Mouse (Mus musculus): ENCODE measurements around the gene Lrrc4c.

The Lrrc4c gene

DNA sequence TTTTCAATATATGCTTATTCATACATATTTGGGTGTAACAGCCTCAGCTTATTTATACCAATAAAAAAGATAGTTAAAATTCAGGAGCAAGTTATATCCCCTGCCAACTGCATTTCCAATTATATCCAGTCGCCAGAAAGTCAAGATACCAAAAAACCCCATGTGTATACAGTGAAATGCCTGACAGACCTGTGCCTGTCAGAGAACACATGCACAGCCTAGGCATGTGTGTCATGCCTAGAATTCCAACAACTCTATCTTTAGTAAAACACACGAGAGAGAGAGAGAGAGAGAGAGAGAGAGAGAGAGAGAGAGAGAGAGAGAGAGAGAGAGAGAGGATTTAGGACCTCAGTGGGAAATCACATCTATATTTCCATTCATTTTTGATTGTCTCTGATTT, 956.7 kb downstream of the Lrrc4c start:
- no peak for DNase-seq (ENCODE audit: low spot score)

DNA sequence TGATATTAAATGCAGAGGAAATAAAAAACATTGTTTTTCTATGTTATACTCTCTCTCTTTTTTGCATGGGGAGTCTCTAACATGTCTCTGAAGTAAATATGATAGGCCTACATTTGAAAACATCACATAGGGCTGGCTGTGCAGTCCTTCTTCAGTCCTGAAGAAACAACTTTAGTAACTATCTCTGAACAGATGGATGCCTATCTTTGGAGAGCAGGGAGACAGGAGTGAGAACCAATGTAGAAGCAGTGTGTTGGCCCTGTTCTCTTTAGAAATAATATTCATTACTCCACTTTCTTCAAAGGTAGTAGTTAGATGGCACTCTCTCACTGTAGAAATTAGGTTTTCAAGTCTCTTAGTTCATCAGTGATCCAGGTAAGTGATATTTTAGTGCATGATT, 967.0 kb downstream of the Lrrc4c start:
- DNase-seq (ENCODE audit: low spot score), result no peak

DNA sequence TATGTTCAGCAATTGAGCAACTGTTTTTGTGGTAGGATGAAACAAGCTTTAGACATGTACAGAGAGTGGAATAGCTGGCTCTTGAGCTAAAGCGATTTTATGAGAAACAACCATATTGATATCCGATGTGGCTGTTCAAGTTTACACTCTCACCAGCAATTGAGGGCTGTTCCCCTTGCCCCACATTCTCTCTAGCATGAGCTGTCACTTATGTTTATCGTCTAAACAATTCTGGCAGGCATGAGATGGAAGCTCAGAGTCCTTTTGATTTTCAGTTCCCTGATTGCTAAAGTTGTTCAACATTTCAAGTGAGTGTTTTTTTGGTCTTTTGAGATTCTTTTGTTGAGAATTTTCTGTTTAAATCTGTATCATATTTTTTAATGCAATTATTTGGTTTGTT, 976.2 kb downstream of the Lrrc4c start:
- DNase-seq (ENCODE audit: low spot score), result no peak

DNA sequence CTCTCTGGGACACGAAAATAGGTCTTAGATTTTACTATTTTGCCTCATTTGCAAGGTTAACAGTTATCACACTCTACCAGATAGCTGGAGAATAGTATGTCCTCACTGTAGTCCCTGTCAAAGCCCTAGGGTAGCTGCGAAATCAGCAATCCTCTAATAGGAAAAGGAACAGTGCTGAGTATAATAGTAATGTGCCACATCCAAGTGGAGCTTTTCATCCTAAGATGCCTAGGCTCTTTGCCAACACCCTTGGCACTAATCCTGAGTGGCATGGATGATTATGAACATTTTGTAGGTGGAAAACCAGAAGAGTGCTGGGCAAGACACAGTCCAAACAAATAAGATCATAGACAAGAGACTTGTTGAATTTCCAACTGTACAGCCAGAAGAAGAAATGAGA, 981.7 kb downstream of the Lrrc4c start:
- DNase-seq (ENCODE audit: low spot score), result no peak

DNA sequence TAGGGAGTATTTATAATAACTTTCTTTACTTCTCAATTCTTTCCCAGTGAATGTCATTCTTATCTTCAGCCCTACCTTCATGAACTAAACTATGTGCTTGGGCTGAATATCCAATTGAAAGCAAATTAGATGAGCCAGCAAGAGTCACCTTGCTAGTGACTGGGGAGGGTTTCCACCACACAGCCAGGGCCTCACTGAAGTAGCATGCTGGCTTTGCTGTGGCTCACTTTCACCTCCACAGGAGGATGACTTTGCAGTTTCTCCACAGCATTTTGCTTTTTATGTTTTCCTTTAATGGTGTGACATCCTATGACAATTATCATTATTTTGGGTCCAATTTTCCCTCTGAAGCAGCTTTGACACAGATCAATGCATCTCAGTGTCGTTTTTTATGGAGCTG, 1000.0 kb downstream of the Lrrc4c start:
- no peak for DNase-seq (ENCODE audit: low spot score)

DNA sequence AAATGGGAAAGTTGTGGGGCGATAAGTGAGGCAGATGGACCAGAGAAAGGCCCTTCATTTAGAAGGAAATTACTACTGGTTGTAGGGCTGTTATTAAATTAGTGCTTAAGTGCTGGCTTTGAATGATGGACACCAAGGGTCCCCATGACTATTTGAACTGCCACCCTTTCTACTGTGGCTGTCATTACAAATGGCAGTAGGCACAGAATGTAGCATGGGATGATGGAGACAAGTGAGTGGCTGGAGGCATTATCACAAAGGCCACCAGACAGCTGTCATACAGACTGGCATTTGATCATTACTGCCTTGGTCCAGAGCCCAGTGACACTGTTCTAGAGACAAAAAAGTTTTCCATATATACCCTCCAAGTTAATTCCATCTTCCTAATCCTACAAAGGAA, 1000.6 kb downstream of the Lrrc4c start:
- no peak for DNase-seq (ENCODE audit: low spot score)

DNA sequence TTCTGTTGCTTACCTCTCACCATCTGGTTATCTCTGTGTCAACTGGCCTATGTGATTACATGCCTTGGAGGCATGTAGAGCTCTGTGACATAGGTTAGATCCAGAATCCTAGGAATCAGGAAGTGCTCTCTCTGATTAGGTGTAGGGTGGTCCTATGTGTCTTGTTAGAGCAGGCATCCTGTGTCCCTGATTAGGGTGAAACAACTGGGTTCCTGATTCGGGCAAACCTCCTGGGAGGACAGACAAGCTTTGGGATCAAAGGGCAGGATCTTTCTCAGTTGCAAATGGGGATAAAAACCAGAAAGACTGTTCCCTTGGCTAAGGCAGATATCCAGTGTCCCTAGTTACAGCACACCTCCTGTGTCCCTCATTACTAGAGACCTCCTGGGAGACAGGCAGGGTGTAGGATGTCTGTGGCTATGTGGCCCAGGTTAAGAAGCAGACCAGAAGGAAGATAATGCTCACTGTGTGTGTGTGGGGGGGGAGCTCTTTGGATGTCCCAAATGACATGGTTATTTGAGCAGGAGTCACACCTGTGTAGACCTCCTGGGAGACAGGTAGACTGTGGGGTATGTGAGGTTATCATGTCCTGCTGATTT, 1014.2 kb downstream of the Lrrc4c start:
- no peak for DNase-seq (ENCODE audit: low spot score)

DNA sequence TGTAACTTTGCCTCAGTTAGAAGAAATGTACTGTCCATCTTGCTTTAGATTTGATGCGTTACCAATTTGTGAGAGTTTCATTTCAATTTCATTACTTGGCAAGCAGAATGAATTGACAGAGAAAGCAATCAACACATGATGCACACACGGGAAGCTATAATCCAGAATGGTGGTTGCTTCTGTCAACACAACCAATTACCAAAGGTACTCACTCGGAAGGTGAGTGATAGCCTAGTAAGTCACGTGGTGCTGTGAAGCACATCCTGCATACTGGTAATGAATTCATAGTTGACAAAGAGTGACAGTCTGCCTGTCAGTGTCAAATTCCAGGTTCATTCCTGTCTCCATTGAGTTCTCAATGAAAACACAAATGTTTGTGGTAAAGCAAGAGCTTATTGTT, 1021.7 kb downstream of the Lrrc4c start:
- DNase-seq (ENCODE audit: low spot score), result no peak

DNA sequence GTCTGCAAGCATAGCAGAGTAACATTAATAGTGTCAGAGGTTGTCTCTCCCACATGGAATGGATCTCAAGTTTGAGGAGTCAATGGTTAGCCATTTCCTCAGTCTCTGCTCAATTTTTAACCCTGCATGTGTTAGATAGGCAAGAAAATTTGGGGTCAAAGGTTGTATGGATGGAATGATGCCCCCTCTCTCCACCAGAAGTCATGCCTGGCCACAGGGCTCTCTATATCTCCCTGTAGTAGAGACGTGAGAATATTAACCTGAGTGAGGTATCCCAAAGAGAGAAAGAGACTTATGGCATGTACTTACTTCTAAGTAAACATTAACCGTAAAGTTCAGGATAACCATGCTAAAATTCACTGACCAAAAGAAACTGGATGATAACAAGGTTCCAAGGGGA, 1043.3 kb downstream of the Lrrc4c start:
- DNase-seq (ENCODE audit: low spot score), result no peak

DNA sequence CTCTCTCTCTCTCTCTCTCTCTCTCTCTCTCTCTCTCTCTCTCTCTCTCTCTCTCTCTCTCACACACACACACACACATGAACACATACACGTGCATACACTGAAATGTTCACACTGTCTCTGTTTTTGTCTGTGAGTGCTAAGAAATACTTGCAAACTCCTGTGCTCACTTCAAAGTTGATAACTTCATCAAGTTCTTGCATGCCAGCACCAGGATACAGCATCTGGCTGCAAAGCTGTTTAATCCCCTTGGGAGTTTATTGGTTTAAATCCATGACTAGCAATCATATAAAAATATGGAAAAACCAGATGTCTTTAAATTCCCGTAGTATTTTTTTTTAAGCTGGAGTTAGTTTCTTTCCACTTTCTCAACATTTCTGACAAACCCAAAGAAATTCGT, 1052.0 kb downstream of the Lrrc4c start:
- DNase-seq (ENCODE audit: low spot score), result no peak

DNA sequence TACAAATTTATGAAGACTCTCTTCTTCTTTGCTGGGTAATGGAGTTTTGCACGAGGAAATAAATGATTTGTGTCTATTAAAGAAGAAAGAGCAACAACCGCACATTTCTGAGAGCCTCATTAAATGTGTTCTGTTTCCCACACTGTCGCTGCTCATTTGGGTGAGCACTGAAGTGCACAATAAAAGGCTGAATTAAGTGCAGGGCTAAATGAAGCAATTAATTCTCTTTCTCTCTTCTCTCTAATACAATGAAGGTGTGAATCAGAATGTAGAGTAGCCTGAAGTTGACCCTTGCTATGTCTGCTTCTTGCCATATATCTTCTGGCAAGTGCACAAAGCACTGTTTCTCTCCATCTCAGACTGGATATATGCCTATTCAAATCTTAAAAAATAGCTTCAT, 1073.5 kb downstream of the Lrrc4c start:
- no peak for DNase-seq (ENCODE audit: low spot score)

DNA sequence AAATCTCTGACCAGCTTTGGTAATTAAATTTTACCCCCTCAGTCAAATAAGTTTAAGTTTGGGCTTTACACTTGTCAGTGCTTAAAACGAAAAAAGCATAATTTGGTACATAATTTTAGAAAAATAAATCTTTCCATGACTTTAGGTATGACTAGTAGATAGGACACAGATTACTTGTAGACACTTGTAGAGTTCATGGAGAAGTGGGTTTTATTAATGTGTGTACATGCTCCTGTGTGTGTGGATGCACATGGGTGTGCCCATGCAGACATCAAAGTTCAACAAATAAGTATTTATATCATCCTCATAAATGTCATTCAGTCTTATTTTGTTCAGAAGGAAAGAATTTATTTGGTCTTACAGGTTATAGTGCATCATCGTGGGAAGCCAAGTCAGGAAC, 1073.9 kb downstream of the Lrrc4c start:
- DNase-seq (ENCODE audit: low spot score), result no peak

DNA sequence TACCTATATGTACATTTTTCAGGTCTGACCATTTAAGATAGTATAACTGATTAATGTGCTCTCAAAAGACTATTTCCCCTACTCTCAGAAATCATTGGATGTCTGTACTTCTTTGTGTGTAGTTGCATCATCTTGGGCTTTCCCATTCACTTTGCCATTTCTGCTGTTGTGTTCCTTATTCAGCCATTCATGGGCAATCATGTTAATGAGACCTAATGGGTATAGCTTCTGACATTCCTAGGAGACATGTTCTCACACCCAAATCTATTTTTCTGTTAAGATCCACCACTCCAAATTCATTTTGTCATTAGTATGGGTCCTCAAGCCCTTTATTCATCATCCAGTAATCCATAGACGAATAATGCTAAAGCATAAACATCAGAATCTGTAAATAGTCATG, 1095.1 kb downstream of the Lrrc4c start:
- DNase-seq (ENCODE audit: low spot score), result no peak

DNA sequence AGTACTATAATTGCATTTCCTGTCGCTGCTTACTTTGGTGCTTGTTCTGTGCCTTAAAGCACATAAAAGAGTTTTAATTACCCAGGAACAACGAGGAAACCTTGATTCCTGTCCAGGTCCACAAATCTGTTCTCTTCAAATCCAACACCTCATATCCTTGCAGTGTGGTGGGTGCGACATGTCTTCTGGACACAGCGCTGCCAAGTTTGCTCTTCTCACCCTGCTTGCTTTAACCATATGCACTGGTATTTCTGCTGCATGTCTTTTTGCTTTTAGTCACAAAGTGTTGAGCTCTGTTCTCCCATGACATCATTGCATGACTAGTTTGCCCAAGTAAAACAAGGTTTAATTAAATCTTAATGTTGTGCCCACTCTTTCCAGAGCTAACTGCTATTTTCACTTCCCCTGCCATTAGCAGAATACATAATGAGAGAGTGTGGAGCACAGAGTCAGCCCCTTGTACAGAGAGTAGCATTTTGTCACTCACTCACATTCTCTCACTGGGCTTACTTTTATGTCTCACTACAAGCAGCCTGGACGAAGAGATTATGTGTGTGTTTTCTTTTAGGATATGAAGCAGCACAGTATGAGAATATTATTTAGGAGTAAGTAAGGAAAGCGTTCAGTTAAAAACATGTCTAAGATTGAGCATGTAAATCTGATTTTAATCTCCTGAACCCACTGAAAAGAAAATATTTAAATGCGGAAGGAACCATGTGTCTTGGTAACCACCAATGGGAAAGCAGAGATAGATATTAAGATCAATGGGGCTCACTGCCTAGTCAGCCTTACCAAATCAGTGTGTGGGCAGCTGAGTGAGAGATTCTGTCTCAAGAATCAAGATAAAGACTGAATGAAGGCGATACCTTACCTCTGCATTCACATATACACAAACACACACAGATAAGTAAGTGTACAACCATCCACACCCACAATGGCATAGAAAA, 1096.7 kb downstream of the Lrrc4c start:
- DNase-seq (ENCODE audit: low spot score), result no peak

DNA sequence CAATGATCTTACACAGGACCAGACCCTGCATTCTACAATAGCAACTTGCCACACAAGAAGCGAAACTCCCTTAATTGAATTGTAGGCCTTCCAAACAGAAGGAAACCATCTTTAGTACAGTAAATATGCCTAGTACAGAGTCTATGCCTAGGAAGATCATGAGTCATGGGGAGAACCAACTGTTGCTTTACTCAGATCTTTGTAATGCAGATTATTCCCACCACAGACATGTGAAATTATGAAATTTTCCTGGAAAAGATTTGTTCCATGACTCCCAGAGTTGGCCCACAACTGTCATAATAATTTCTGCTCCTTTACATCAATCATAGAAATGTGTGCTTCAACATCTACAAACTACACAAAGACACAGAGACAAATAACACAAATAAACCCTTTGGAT, 1116.2 kb downstream of the Lrrc4c start:
- no peak for DNase-seq (ENCODE audit: low spot score)

DNA sequence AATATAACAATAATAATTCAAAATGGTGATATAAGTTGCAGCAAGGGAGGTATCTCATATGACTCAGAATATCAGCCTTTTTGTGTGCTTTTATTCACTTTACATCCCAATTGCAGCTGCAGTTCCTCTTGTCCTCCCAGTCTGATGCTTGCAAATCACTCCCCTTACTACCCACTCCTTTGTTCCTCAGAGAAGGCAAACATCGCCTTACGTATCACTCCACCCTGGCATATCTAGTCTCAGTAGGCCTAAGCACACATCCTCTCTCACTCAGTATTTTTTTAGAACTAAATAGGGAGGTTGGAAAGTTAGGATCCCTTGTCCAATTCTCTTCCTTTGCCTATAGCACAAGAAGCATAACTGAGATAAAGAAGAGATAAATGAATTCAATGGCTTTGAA, 1117.6 kb downstream of the Lrrc4c start:
- no peak for DNase-seq (ENCODE audit: low spot score)

DNA sequence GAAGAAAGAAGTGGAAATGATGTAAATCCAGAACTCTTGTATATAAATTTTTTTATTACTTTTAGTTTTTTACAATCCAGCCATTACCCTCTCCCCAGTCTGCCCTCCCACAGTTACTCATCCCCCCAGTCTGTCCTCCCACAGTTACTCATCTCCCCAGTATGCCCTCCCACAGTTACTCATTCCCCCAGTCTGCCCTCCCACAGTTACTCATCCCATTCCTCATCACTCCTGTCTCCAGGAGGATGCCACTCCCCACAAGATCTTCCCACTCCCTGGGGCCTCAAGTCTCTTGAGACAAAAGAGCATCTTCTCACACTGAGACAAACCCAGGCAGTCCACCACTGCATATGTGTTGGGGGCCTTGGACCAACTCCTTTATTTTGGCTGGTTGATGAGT, 1119.8 kb downstream of the Lrrc4c start:
- DNase-seq (ENCODE audit: low spot score), result no peak

DNA sequence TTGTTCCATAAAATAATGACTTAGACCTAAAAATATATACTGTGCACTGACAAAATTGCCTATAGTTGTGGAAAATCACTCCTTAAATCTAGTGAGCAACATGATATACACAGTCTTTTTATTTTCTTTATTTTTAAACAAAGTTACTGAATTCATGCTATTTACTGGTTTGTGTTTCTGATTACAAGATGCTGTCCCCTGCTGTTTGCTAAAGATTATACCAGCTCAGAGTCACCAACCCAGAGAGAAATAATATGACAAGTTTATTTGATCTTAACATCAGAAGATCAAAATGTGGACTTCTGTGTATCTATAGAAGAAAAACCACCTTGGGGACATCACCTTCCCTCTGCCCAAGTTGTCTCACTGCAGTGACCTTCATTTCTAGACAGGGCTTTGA, 1145.6 kb downstream of the Lrrc4c start:
- DNase-seq (ENCODE audit: low spot score), result no peak

DNA sequence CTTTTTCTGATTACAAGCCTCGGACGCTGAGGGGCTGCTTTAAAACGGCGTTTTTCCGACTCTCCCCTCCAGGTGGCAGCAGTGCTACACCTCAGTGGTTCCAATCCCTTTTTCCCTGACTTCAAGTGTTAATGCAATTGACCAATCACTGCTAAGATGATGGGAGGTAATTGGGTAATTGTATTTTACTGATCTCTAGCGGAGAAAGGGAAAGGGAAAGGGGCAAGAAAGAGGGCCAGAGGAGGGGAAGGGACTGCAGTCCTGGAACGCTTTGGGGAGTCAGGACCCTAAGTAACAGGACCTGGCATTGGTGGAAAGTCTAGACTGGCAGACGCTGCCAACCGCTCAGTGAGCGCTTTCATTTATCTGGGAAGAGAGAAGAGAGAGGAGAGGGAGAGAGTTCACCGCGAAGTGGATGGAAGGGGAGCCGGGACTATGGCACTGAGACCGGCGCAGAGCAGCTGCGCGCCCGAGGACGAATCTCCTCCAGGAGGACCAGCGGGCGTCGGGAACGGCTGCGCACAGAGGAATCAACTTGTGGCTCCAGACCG, 1148.3 kb downstream of the Lrrc4c start:
- peak; percentile 89 for DNase-seq (ENCODE audit: low spot score)

DNA sequence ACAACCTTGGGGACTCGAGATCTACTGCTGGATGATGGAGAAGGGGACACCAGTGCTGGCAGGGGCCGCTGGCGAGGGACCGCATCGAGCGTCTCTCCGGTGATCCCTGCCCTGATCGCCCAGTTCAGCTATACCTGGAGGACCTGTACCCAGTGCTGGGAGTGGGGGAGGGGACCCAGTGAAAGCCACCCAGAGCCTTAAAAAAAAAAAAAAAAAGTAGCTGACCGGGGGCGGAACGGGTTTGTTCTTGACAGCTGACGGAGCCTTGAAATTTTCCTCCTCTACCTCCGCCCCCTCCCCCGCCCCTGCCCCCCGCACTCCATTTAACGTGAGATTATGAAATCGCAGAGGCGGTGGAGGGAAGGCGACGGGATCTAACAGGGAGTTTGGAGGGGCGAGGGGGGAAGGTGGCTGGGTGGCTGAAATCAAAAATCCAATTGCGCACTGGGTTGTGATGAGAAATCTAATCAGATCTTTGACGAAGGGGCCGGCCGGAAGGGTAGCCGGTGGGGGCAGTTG, 1149.1 kb downstream of the Lrrc4c start:
- DNase-seq (ENCODE audit: low spot score), result no peak

DNA sequence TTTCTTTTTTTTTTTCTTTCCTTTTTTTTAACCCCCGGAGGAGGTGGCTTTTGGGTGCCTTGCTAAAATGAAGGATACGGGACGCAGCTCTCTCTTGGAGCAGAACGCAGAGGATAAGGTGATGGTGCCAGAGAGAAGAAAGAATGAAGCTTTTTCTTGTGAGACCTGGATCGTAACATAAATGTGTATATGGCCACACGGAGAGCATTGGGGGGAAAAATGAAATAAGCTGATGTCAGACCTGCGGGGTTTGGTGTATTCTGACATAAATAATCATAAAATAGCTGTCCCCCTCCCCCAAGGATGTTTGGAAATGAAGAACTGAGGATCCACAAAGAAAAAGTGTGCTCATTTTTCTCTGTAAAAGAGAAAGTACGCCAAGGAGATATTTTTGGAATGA, 1149.7 kb downstream of the Lrrc4c start:
- no peak for DNase-seq (ENCODE audit: low spot score)

DNA sequence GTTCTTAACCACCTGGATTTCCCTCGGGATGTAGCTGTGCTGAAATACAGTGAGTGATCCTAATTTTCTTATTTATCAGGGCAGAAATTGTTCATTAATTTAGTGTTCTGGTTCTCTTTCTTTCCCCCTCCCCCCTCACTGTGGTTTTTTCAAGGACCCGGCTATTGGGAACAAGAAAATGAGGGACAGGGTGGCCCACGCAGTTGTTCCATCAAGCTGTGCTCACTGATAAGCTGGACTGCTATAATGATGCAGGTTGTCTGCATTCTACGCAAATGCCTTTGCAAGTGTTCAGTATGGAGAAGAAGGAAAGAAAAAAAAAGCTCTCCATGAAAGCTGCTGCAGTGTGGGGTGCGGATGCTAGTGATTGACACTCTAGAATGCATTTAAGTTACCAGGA, 1150.4 kb downstream of the Lrrc4c start:
- DNase-seq (ENCODE audit: low spot score), result no peak

DNA sequence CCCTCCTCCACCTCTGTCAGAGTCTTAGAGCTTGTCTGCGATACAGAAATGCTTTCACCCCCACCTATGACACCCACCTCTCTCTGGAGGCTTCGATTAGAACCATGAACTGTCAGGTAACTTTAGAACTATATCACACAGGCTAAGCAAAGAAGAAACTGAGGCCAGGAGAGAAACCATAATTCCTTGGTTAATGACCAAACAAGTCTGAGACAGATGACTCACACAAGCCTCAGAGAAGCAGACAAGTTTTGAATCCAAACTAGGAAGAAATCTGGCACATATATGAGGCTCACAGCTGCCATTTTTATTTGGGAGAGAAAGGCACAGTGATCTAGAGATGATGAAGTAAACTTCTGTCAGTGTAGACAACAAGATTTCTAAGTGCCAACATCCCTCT, 1151.4 kb downstream of the Lrrc4c start:
- DNase-seq (ENCODE audit: low spot score), result no peak

Measured in ovary, postnatal 14 days (tissue).